11 mouse cellular contexts compared by ENCODE assay signal in genomic region chr2:26526443-26527257, GRCm38 (mm10). TPM values are rescaled to one million over a fixed set of nuclear protein-coding genes. Genes with fewer than 3 reads are reported as not detected.
DNase-seq lines count a peak whose midpoint lies in the region; ATAC-seq lines count a peak whose summit lies in the region.
"Had no signal": no experiment of that assay in that cellular context is flagged by ENCODE, and none has a peak within 500 bp of the region (broad histone marks: within the 10 kb centered on the region; RNA-seq: fewer than 3 reads in every experiment).

No protein-coding gene starts in this region.

- H3K9me3 ChIP-seq in embryonic facial prominence, embryonic 12.5 days = no peaks in the 10 kb centered on the region
- no peaks in the 10 kb centered on the region for H3K9me3 ChIP-seq in hindbrain, embryonic 13.5 days
- no peaks in the 10 kb centered on the region for H3K9me3 ChIP-seq in liver, embryonic 15.5 days (replicated peaks)

- no peaks in the 10 kb centered on the region for H3K36me3 ChIP-seq in embryonic facial prominence, embryonic 12.5 days
- H3K36me3 ChIP-seq in hindbrain, embryonic 13.5 days = no peaks in the 10 kb centered on the region
- no peaks in the 10 kb centered on the region for H3K36me3 ChIP-seq in liver, embryonic 15.5 days (replicated peaks)

- 42% methylated on average over 11 of the region's 11 CpGs for WGBS in embryonic facial prominence, embryonic 12.5 days
- WGBS in hindbrain, embryonic 13.5 days = 57% methylated on average over 11 of the region's 11 CpGs
- 56% methylated on average over 11 of the region's 11 CpGs for WGBS in liver, embryonic 15.5 days (ENCODE audit: insufficient replicate concordance)

- H3K4me3 ChIP-seq in embryonic facial prominence, embryonic 12.5 days = no peak overlapping the region
- H3K4me3 ChIP-seq in hindbrain, embryonic 13.5 days = no peak overlapping the region
- H3K4me3 ChIP-seq in liver, embryonic 15.5 days (replicated peaks) = no peak overlapping the region

- no peak overlapping the region for H3K4me2 ChIP-seq in embryonic facial prominence, embryonic 12.5 days (replicated peaks)
- H3K4me2 ChIP-seq in hindbrain, embryonic 13.5 days = no peak overlapping the region
- no peak overlapping the region for H3K4me2 ChIP-seq in liver, embryonic 15.5 days

- H3K4me1 ChIP-seq in embryonic facial prominence, embryonic 12.5 days = peaks cover 28% of the 10 kb centered on the region
- peaks cover 22% of the 10 kb centered on the region for H3K4me1 ChIP-seq in hindbrain, embryonic 13.5 days (replicated peaks)
- H3K4me1 ChIP-seq in liver, embryonic 15.5 days (replicated peaks) = peaks cover 9% of the 10 kb centered on the region; the same call in 1 of the 2 replicates

- peak; percentile 97 for DNase-seq in heart, adult 11 months
- no peak for DNase-seq in heart, postnatal 25 days (ENCODE audit: low spot score)
- DNase-seq in left cerebral cortex, adult 8-10 months (ENCODE audit: low spot score in 2 of 2) = no peak
- no peak for DNase-seq in cerebellum, adult 9-10 months
- DNase-seq in gastrocnemius, postnatal 25 days = no peak
- DNase-seq: cerebellum, adult 8-10 months had no signal

- intact Hi-C loops in heart, postnatal 25 days (cut with DNase I) = loop anchor here (2.0 kb wide), 1 partner anchor 18 kb away; no protein-coding TSS in a partner anchor

- peak overlapping the region; percentile 85 for H3K27ac ChIP-seq in embryonic facial prominence, embryonic 12.5 days
- H3K27ac ChIP-seq in hindbrain, embryonic 13.5 days = peak overlapping the region; percentile 40
- H3K27ac ChIP-seq in liver, embryonic 15.5 days (replicated peaks) = peak overlapping the region; percentile 41; the same call in 1 of the 2 replicates

- no peak overlapping the region for H3K9ac ChIP-seq in embryonic facial prominence, embryonic 12.5 days
- 0 out of 2 replicates have a peak overlapping the region, but pooled peaks have one; percentile 24 for H3K9ac ChIP-seq in hindbrain, embryonic 13.5 days
- H3K9ac ChIP-seq in liver, embryonic 15.5 days = no peak overlapping the region

- no peaks in the 10 kb centered on the region for H3K27me3 ChIP-seq in embryonic facial prominence, embryonic 12.5 days
- H3K27me3 ChIP-seq in hindbrain, embryonic 13.5 days = no peaks in the 10 kb centered on the region
- H3K27me3 ChIP-seq in liver, embryonic 15.5 days = no peaks in the 10 kb centered on the region

- ATAC-seq in embryonic facial prominence, embryonic 12.5 days (ENCODE audit: insufficient number of reproducible peaks, insufficient read depth, low FRiP score, low TSS enrichment) = peak; percentile 28; the same call in 1 of the 2 replicates
- ATAC-seq in hindbrain, embryonic 13.5 days (ENCODE audit: low FRiP score) = no peak
- ATAC-seq in liver, embryonic 15.5 days (ENCODE audit: insufficient read depth) = no peak

RNA-seq across cellular contexts. Expression of gene Notch1, which starts 10.2 kb away (rescaled TPM):
- 10 to 100 TPM; 27.5 to 32.3 TPM for total RNA-seq in heart, postnatal 25 days (2021)
- polyA plus RNA-seq in embryonic facial prominence, embryonic 12.5 days (2016; fragmentation: Nextera tagmentation; extraction: Ambion mirVana) = 16.4 and 20.3 TPM in 2 replicates
- polyA plus RNA-seq in hindbrain, embryonic 13.5 days (2015; fragmentation: Nextera tagmentation; extraction: Ambion mirVana) = 17.5 and 19.2 TPM in 2 replicates
- 2.8 and 3.1 TPM in 2 replicates for polyA plus RNA-seq in liver, embryonic 15.5 days (2015; fragmentation: Nextera tagmentation; extraction: Ambion mirVana)
- 10 to 100 TPM; 23.3 to 28.8 (median 26.6) TPM for total RNA-seq in left cerebral cortex, adult 8-10 months (2022)
- total RNA-seq in gastrocnemius, postnatal 25 days (2021) = 1 to 10 TPM; 7.0 to 9.2 TPM

RNA-seq across cellular contexts. Expression of gene Egfl7, which starts 53.2 kb away (rescaled TPM):
- 100 to 1,000 TPM; 149 to 179 TPM for total RNA-seq in heart, postnatal 25 days (2021)
- 97.3 and 101 TPM in 2 replicates for polyA plus RNA-seq in embryonic facial prominence, embryonic 12.5 days (2016; fragmentation: Nextera tagmentation; extraction: Ambion mirVana)
- 72.2 and 78.9 TPM in 2 replicates for polyA plus RNA-seq in hindbrain, embryonic 13.5 days (2015; fragmentation: Nextera tagmentation; extraction: Ambion mirVana)
- polyA plus RNA-seq in liver, embryonic 15.5 days (2015; fragmentation: Nextera tagmentation; extraction: Ambion mirVana) = 55.1 and 64.6 TPM in 2 replicates
- total RNA-seq in left cerebral cortex, adult 8-10 months (2022) = 10 to 100 TPM; 63.8 to 88.2 (median 66.2) TPM
- total RNA-seq in gastrocnemius, postnatal 25 days (2021) = 10 to 100 TPM; 42.3 to 67.2 TPM

RNA-seq across cellular contexts. Expression of gene Gm20532, which starts 59.8 kb away (rescaled TPM):
- total RNA-seq in heart, postnatal 25 days (2021) = not detected
- not detected in 2 replicates for polyA plus RNA-seq in embryonic facial prominence, embryonic 12.5 days (2016; fragmentation: Nextera tagmentation; extraction: Ambion mirVana)
- polyA plus RNA-seq in hindbrain, embryonic 13.5 days (2015; fragmentation: Nextera tagmentation; extraction: Ambion mirVana) = not detected in 2 replicates
- polyA plus RNA-seq in liver, embryonic 15.5 days (2015; fragmentation: Nextera tagmentation; extraction: Ambion mirVana) = not detected in 2 replicates
- total RNA-seq in left cerebral cortex, adult 8-10 months (2022) = not detected
- total RNA-seq in gastrocnemius, postnatal 25 days (2021) = not detected
- total RNA-seq: gastrocnemius, adult 8-10 months had no signal
- polyA plus RNA-seq: C2C12 had no signal
